Mouse (Mus musculus): ENCODE measurements at regions not wholly inside any gene's neighbourhood (a gene's known extent, or its start where the extent isn't known, plus 50 kb on each side); places are given as distances from the start of the nearest gene placed in this dataset.

- no peak for DNase-seq (ENCODE audit: low read depth, low spot score)
Measured at GRCm38 (mm10) chr15:62192706-62193105, 1269.9 kb upstream of the A1bg start.

GRCm38 (mm10) chr15:62191641-62192040 is 1268.8 kb upstream of the A1bg start:
- no peak for DNase-seq (ENCODE audit: low read depth, low spot score)

- no peak for DNase-seq (ENCODE audit: low read depth, low spot score)
Measured at GRCm38 (mm10) chr15:62190977-62191614, 1268.3 kb upstream of the A1bg start.

GRCm38 (mm10) chr15:62190224-62190910 is 1267.6 kb upstream of the A1bg start:
- no peak for DNase-seq (ENCODE audit: low read depth, low spot score)

- DNase-seq (ENCODE audit: low read depth, low spot score) = no peak
Measured at GRCm38 (mm10) chr15:62189565-62190181, 1266.9 kb upstream of the A1bg start.

GRCm38 (mm10) chr15:62186548-62186947 is 1263.7 kb upstream of the A1bg start:
- DNase-seq (ENCODE audit: low read depth, low spot score) = no peak

GRCm38 (mm10) chr15:62183803-62184202 is 1261.0 kb upstream of the A1bg start:
- no peak for DNase-seq (ENCODE audit: low read depth, low spot score)

- DNase-seq (ENCODE audit: low read depth, low spot score) = no peak
Measured at GRCm38 (mm10) chr15:62181454-62181910, 1258.7 kb upstream of the A1bg start.

- no peak for DNase-seq (ENCODE audit: low read depth, low spot score)
Measured at GRCm38 (mm10) chr15:62180718-62181117, 1257.9 kb upstream of the A1bg start.

GRCm38 (mm10) chr15:62179801-62180200 is 1257.0 kb upstream of the A1bg start:
- no peak for DNase-seq (ENCODE audit: low read depth, low spot score)

- DNase-seq (ENCODE audit: low read depth, low spot score) = no peak
Measured at GRCm38 (mm10) chr15:62178568-62178967, 1255.8 kb upstream of the A1bg start.

- no peak for DNase-seq (ENCODE audit: low read depth, low spot score)
Measured at GRCm38 (mm10) chr15:62177768-62178410, 1255.1 kb upstream of the A1bg start.

GRCm38 (mm10) chr15:62176076-62176475 is 1253.3 kb upstream of the A1bg start:
- DNase-seq (ENCODE audit: low read depth, low spot score) = no peak

- DNase-seq (ENCODE audit: low read depth, low spot score) = no peak
Measured at GRCm38 (mm10) chr15:62173633-62174543, 1251.1 kb upstream of the A1bg start.

- DNase-seq (ENCODE audit: low read depth, low spot score) = no peak
Measured at GRCm38 (mm10) chr15:62171632-62172031, 1248.8 kb upstream of the A1bg start.

- no peak for DNase-seq (ENCODE audit: low read depth, low spot score)
Measured at GRCm38 (mm10) chr15:62171167-62171566, 1248.4 kb upstream of the A1bg start.

GRCm38 (mm10) chr15:62170337-62170736 is 1247.5 kb upstream of the A1bg start:
- DNase-seq (ENCODE audit: low read depth, low spot score) = no peak

GRCm38 (mm10) chr15:62169591-62170019 is 1246.8 kb upstream of the A1bg start:
- no peak for DNase-seq (ENCODE audit: low read depth, low spot score)

GRCm38 (mm10) chr15:62168958-62169590 is 1246.3 kb upstream of the A1bg start:
- DNase-seq (ENCODE audit: low read depth, low spot score) = no peak

GRCm38 (mm10) chr15:62168522-62168921 is 1245.7 kb upstream of the A1bg start:
- no peak for DNase-seq (ENCODE audit: low read depth, low spot score)

- DNase-seq (ENCODE audit: low read depth, low spot score) = no peak
Measured at GRCm38 (mm10) chr15:62166786-62167185, 1244.0 kb upstream of the A1bg start.
